Mouse (Mus musculus) liver, postnatal 0 days (tissue): ENCODE results near the gene Pik3r6.

Experiments
- CTCF ChIP-seq: sonication (generic); IDR thresholded peaks from 2 replicates; pipeline ENCODE4 v1.5.1; 2016; ENCODE audit warnings: antibody characterized with exemption, low read depth
- EP300 ChIP-seq: IDR thresholded peaks from 2 replicates; pipeline ENCODE4 v1.6.1; 2016; ENCODE audit warnings: antibody characterized with exemption, low read depth, mild to moderate bottlenecking

- TF ChIP-seq CTCF (no peak), EP300 (no peak)
Measured at GRCm38 (mm10) chr11:68504913-68505312, 2.1 kb downstream of the Pik3r6 start.
